Mouse (Mus musculus) olfactory bulb, adult 2 months (tissue): ENCODE results near the gene Mrpl53.

ENCODE experiments used
- CTCF ChIP-seq: fragments of 200-500 bp; IDR thresholded peaks from 2 replicates; pipeline ENCODE4 v1.5.1; 2012; ENCODE audit warnings: low read depth, mild to moderate bottlenecking, low read length, moderate library complexity; ENCODE audit not compliant: insufficient read depth
- POLR2A ChIP-seq: fragments of 200-500 bp; IDR thresholded peaks from 2 replicates; pipeline ENCODE4 v1.6.1; 2012; ENCODE audit warnings: mild to moderate bottlenecking, low read depth, low read length, moderate library complexity; ENCODE audit not compliant: insufficient read depth

GRCm38 (mm10) chr6:83138056-83138455 lies 29.2 kb downstream of the Mrpl53 start:
- no peak for TF ChIP-seq CTCF
- TF ChIP-seq POLR2A: no peak
